Mouse (Mus musculus): ENCODE data around the gene Tcl1b5.
"Not testable (repeated sequence)": the region's sequence is repeated elsewhere in the genome, so short reads cannot be mapped to it uniquely, and the experiment has no call there.

Tcl1b5 gene

GRCm38 (mm10) chr12:105176044-105176443 lies at the start of gene Tcl1b5:
Gene Tcl1b5 (plus strand): TSS chr12:105176344.
- not testable (repeated sequence) for DNase-seq (ENCODE audit: low spot score)

- DNase-seq (ENCODE audit: low spot score) = no peak
These were observed 49.6 kb upstream of the Tcl1b5 start for GRCm38 (mm10) chr12:105126516-105126915.

- DNase-seq (ENCODE audit: low spot score) = no peak
These were observed 48.5 kb upstream of the Tcl1b5 start for GRCm38 (mm10) chr12:105127607-105128006.

DNA sequence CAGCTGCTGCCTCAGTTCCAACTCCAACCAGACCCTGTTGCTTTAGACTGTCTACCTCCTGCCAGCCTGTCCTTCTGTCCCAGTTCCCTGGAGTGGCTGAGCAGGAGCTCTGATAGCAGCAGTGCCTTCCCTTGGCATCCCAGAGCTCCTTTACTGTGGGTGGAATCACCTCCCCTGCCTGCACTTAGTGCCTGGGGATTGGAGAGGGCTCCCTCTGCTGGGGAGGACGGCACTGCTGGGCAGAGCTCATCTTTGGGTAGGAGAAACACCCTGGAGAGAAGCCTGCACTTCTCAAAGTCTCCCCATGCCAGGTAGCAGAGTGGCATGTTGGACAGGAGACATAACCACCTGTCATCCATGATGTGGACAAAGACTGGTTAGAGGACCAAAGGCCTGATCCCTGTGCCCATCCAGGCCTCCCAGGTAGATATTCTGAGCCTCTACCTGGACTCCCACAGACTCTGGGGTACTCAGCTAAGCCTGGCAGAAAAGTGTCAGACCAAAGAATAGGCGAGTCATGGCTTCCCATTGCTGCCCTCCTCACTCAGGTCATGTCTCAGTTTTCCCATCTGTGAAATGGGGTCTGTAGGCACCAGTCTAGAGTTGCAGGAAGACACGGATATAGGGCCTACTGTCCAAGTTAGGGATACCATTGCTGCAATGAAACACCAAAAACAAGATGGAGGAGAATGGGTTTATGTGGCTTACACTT lies 46.5 kb upstream of the Tcl1b5 start:
- DNase-seq (ENCODE audit: low spot score) = not testable (repeated sequence)

DNA sequence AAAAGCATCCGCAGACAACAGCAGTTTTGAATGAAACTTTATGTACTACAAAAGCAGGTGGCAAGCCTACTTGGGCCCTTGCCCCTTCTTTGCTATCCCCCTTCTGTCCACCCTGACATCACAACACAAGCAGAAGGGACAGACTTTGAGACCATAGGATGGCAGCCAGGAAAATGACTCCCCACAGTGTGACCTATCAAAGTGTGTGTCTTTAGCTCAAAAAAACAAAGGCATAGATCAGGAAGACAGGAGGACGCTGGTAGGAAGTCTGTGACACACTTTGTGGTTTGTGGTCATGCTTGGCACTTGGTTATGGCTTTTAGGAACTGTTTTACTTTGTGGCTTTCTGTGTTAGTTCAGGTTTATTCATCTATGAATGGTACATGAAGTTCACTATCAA lies 42.0 kb upstream of the Tcl1b5 start:
- DNase-seq (ENCODE audit: low spot score) = not testable (repeated sequence)

DNA sequence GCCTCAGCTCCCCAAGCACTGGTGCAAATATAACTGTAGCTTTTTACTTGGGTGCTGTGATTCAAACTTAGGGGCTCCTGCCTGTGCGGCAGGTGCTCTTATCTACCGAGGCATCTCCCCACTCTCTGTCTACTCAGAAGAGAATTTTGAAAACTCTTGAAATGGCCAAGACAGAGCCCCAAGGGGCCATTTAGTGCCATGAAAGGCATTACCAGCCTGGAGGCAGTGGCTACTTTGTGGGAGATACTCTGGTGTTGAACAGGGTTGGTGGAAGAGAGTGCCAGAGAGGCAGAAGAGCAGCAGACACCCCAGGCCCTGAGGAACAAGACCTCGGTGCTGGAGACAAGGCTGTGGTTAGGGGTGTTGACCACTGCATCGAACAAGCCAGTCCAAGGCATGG lies 41.3 kb upstream of the Tcl1b5 start:
- DNase-seq (ENCODE audit: low spot score) = not testable (repeated sequence)

GRCm38 (mm10) chr12:105137729-105138128 lies 38.4 kb upstream of the Tcl1b5 start:
- not testable (repeated sequence) for DNase-seq (ENCODE audit: low spot score)

- no peak for DNase-seq (ENCODE audit: low spot score)
These were observed 33.0 kb upstream of the Tcl1b5 start for GRCm38 (mm10) chr12:105143096-105143495.

- DNase-seq (ENCODE audit: low spot score) = not testable (repeated sequence)
These were observed 31.2 kb upstream of the Tcl1b5 start for GRCm38 (mm10) chr12:105144928-105145327.

GRCm38 (mm10) chr12:105145714-105146113 lies 30.4 kb upstream of the Tcl1b5 start, which contains the start of gene Tcl1b2:
Gene Tcl1b2 (plus strand): TSS chr12:105146014.
- no peak for DNase-seq (ENCODE audit: low spot score)

DNA sequence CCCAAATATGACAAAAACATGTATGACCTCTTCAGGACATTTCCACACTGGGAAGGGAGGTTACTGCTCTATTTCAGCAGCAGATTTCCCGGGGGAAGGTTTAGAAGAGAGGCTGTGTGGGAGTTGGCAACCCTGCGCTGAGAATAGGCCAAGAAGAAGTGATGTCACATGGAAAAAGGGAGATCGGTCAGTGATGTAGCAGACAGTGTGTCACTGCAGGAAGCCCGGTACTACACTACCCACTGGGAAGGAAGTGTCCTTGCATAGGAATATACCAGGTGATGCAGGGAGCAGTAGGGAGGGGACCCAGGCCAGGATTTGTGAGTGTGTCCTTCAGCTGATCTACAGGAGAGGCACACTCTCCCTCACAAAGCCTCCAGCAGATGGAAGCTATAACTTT lies 20.9 kb upstream of the Tcl1b5 start:
- DNase-seq (ENCODE audit: low spot score) = not testable (repeated sequence)

DNA sequence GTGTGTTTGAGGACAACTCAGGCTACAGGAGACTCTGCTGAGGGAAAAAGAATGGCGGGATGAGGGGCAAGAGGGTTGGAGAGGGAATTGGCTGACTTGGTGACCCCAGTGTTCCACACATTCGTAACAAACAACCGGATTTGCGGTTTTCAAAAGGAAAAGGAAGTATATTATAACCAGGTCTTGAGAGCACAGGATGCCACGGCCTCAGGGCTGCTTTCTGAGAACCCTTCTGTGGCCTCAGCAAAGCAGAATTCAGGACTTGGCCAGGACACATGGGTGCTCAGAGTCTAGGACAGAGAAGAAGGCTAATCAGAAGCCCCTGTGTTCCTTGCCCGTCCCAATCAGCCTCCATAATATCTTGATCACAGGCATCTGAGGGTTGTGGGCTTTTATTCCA lies 17.3 kb upstream of the Tcl1b5 start:
- DNase-seq (ENCODE audit: low spot score) = no peak

GRCm38 (mm10) chr12:105159390-105159789 lies 16.8 kb upstream of the Tcl1b5 start, which contains the start of gene Tcl1b1:
Gene Tcl1b1 (plus strand): TSS chr12:105159690.
- DNase-seq (ENCODE audit: low spot score) = no peak

DNA sequence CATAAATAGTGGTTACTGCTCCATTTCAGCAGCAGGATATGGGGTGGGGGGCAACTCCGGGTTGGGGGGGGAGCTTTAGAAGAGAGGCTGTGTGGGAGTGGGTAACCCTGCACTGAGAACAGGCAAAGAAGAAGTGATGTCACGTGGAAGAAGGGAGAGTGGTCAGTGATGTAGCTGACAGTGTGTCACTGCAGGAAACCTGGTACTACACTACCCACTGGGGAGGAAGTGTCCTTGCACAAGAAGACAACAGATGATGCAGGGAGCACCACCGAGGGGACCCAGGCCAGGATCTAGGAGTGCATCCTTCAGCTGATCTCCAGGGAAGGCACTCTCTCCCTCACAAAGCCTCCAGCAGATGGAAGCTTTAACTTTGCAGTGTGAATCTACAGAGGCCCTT lies 9.4 kb upstream of the Tcl1b5 start:
- no peak for DNase-seq (ENCODE audit: low spot score)

DNA sequence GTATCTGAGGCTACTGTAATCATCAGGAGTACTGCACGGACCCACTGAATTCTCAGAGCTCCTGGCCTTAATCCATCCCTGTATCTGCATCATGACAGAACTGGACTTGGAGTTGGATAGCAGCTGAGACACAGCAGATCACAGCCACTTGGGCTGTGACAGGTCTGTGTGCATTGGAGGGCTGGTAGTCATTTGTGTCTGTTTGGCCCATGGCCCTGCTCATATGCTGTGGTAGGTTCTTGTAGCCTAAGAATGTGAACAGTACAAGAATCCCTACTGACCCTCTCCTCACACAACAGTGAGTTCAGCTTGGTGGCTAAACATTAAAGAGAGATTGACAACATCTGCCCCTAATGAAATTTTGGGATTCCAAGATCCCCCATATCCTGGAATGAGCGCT lies 2.8 kb upstream of the Tcl1b5 start:
- DNase-seq (ENCODE audit: low spot score) = no peak

DNA sequence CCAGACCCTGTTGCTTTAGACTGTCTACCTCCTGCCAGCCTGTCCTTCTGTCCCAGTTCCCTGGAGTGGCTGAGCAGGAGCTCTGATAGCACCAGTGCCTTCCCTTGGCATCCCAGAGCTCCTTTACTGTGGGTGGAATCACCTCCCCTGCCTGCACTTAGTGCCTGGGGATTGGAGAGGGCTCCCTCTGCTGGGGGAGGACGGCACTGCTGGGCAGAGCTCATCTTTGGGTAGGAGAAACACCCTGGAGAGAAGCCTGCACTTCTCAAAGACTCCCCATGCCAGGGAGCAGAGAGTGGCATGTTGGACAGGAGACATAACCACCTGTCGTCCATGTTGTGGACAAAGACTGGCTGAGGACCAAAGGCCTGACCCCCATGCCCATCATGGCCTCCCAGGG lies 1.8 kb upstream of the Tcl1b5 start:
- DNase-seq (ENCODE audit: low spot score) = not testable (repeated sequence)

- not testable (repeated sequence) for DNase-seq (ENCODE audit: low spot score)
These were observed 5.0 kb downstream of the Tcl1b5 start for GRCm38 (mm10) chr12:105181040-105181644.

- DNase-seq (ENCODE audit: low spot score) = not testable (repeated sequence)
These were observed 12.8 kb downstream of the Tcl1b5 start for GRCm38 (mm10) chr12:105188980-105189379.

GRCm38 (mm10) chr12:105190743-105191142 lies 14.6 kb downstream of the Tcl1b5 start, which contains the start of gene Tcl1b3:
Gene Tcl1b3 (plus strand): TSS chr12:105191043.
- not testable (repeated sequence) for DNase-seq (ENCODE audit: low spot score)

- not testable (repeated sequence) for DNase-seq (ENCODE audit: low spot score)
These were observed 23.7 kb downstream of the Tcl1b5 start for GRCm38 (mm10) chr12:105199684-105200497.

GRCm38 (mm10) chr12:105201657-105202056 lies 25.5 kb downstream of the Tcl1b5 start, which contains the start of gene Tcl1b4:
Gene Tcl1b4 (plus strand): TSS chr12:105201957.
- DNase-seq (ENCODE audit: low spot score) = not testable (repeated sequence)

GRCm38 (mm10) chr12:105207071-105207470 lies 30.9 kb downstream of the Tcl1b5 start:
- DNase-seq (ENCODE audit: low spot score) = no peak

All from ovary, adult 18-20 months (tissue).